Mouse (Mus musculus): ENCODE results near the gene Nr4a2. TPM values are rescaled to one million over a fixed set of nuclear protein-coding genes. Genes with fewer than 3 reads are reported as not detected.
A peak's percentile ranks its signal among the peaks of the same experiment; 100 is the strongest.

Gene Nr4a2
- polyA plus RNA-seq, 1 experiment from 2014 or later: 22.2 TPM

GRCm38 (mm10) chr2:57117201-57117951, 6.4 kb downstream of the Nr4a2 start:
- no peak for ATAC-seq (replicated peaks)
- Histone ChIP-seq H3K36me3 (no peaks in the 10 kb centered on the region), H3K9me3 (no peaks in the 10 kb centered on the region), H3K4me3 (peak overlapping the region; percentile 73), H3K27ac (replicated peaks) (peak overlapping the region; percentile 48), H3K4me2 (replicated peaks) (peak overlapping the region; percentile 100), H3K4me1 (peaks cover 30% of the 10 kb centered on the region), H3K27me3 (peaks cover 17% of the 10 kb centered on the region), H3K9ac (replicated peaks) (peak overlapping the region; percentile 62)
- WGBS: 3% methylated on average over 13 of the region's 13 CpGs

DNA sequence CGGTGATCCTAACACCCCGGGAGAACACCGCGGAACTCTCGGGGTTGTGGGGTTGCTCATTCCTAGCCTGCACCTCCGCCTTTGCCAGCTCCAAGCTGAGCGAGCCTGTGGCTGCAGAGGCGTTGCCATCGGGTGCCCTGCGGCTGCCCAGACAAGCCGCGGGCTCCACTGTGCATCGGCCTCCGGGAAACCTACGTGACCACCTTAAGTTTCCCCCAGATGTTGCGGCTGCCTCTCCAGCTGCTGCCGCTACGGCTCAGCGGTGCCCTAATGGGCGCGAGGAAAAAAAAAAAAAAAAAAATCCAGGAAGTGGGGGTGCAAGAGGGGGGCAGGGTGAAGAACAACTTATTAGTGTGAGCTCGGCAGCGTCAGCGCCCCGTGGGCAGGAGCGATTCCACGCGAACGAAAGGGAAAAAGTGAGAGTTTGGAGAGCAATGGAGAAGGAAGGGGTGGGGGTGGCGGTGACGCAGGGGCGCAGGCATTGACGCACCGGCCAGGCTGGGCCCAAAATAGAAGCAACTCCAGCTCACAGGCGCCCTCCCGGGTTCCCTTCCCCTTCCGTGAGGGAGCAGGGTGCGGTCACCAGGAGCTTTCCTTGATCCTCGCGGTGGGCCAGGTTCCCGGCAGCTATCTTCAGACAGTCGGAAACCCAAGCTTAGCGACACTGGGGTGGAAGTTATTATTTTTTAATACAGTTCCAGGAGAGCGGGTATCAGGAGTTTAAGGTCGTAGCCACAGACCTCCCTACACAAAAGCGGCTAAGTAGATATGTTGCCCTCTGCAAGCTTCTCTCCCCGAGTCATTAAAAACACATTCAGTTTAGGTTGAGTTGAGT, 7.2 kb downstream of the Nr4a2 start:
- Histone ChIP-seq H3K9ac (replicated peaks) (peak overlapping the region; percentile 62), H3K27me3 (peaks cover 25% of the 10 kb centered on the region), H3K4me2 (replicated peaks) (peak overlapping the region; percentile 100), H3K36me3 (no peaks in the 10 kb centered on the region), H3K27ac (replicated peaks) (peak overlapping the region; percentile 48), H3K4me1 (peaks cover 36% of the 10 kb centered on the region), H3K4me3 (peak overlapping the region; percentile 73), H3K9me3 (no peaks in the 10 kb centered on the region)
- under 1% methylated on average over 46 of the region's 47 CpGs for WGBS
- ATAC-seq (replicated peaks): peak; percentile 36

GRCm38 (mm10) chr2:57115864-57116365, 7.9 kb downstream of the Nr4a2 start:
- ATAC-seq (replicated peaks): peak; percentile 13; the same call in 1 of the 2 replicates
- 1% methylated on average over 24 of the region's 28 CpGs for WGBS
- Histone ChIP-seq H3K4me3 (peak overlapping the region; percentile 73), H3K9ac (replicated peaks) (peak overlapping the region; percentile 62), H3K27me3 (peaks cover 29% of the 10 kb centered on the region), H3K4me1 (peaks cover 42% of the 10 kb centered on the region), H3K4me2 (replicated peaks) (peak overlapping the region; percentile 100), H3K27ac (replicated peaks) (peak overlapping the region; percentile 48), H3K36me3 (no peaks in the 10 kb centered on the region), H3K9me3 (no peaks in the 10 kb centered on the region)

DNA sequence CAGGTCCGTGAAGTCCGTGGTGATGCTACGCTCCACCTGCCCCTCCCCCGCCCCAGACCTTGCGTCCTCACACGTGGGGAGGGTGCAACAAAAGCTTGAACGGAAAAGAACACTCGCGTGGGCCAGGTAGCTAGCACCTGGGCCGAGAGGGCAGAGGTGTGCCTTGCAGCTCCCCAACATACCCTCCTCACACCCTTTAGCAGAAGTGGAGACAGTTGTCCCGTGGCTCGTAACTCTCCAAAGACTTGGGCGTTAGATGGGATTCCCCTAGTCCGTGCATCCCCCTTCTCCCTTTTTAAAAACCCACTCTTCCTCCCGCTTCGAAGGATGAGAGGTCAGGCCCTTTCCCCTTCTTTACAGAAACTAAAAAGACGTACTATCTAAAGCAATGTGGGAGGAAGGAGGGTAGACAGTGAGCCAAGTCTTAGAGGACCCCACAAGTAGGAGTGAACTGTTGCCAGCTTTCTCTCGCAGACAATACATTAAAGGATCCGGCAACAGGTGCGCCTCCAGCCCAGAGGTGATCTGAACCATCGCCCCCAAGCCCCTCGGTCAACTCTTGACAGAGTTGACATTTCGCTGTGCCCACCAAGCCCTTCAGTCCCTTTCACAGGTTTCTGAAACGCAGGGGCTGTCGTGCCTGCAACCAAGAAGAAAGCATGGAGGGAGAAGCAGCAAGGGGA, 8.5 kb downstream of the Nr4a2 start:
- H3K9ac ChIP-seq (replicated peaks): peak overlapping the region; percentile 62
- H3K4me3 ChIP-seq: peak overlapping the region; percentile 73
- H3K36me3 ChIP-seq: no peaks in the 10 kb centered on the region
- peak overlapping the region; percentile 100 for H3K4me2 ChIP-seq (replicated peaks)
- ATAC-seq (replicated peaks): peak; percentile 24
- peaks cover 32% of the 10 kb centered on the region for H3K27me3 ChIP-seq
- peaks cover 43% of the 10 kb centered on the region for H3K4me1 ChIP-seq
- no peaks in the 10 kb centered on the region for H3K9me3 ChIP-seq
- H3K27ac ChIP-seq (replicated peaks): peak overlapping the region; percentile 65
- under 1% methylated on average over 25 of the region's 25 CpGs for WGBS

DNA sequence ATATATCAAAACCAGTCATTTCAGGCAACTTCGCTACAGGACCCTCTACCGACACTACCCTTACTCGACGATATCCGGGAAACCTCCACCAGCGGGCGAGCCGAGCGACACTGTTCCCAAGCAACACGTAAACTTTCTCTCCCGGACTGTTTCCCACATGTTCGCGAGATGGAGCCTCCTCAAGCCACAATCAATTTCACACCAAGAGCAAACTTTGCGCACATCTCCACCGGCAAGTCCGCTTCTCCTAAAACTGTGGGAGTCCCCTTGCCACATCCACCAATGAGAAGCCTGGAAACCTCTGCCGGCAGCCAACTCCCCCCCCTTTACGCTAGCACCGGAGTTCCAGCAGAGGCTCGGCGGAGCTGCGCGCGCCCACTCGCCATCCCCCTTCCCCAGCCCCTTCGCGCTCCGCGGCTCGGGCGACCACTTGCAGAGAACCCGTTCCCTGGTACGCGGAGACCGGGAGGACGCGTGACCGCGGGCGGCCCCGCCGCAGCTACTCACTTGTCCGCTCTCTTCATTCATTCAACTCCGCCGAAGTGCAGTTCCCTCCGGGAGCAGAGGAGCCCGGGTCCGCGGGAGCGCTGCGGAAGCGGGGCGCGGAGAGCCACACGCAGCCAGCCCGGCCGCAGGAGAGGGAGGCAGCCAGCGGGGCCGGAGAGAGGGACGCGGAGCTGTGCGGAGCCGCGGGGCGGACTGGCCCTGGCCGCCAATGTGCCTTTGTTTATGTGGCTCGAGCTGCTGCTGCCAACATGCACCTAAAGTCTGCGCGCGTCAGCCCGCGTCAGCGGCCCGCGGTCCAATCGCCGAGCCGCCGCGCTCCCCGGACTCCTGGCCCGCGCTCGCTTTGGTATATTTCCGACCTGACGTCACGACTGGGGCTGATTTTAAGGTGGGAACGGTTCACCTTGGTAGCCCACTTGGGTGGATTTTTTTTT, 9.3 kb downstream of the Nr4a2 start:
- Histone ChIP-seq H3K27me3 (peaks cover 40% of the 10 kb centered on the region), H3K9ac (replicated peaks) (peak overlapping the region; percentile 62), H3K9me3 (no peaks in the 10 kb centered on the region), H3K36me3 (no peaks in the 10 kb centered on the region), H3K4me1 (peaks cover 44% of the 10 kb centered on the region), H3K4me3 (peak overlapping the region; percentile 73), H3K4me2 (replicated peaks) (peak overlapping the region; percentile 100), H3K27ac (replicated peaks) (peak overlapping the region; percentile 65)
- WGBS: under 1% methylated on average over 88 of the region's 88 CpGs
- ATAC-seq (replicated peaks): peak; percentile 86

DNA sequence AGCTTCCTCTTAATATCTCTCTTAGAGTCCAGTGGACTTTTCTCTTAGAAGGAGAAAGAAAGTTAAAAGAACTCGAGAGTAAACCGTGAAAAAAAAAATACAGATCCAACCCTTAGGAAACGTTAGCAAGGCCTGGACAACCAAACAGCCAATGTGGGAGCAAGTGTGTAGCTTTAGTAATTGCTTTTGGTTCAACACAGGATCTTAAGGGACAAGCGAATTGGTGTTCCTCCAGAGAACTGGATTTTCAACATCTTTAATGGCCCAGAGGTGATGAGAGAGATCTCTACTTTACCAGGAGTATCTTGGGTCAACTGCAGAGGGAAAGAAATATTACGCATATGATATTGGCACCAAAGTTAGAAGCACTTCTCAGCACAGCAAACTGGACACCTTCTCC, 10.4 kb downstream of the Nr4a2 start:
- Histone ChIP-seq H3K36me3 (no peaks in the 10 kb centered on the region), H3K4me1 (peaks cover 48% of the 10 kb centered on the region), H3K9me3 (no peaks in the 10 kb centered on the region), H3K9ac (replicated peaks) (no peak overlapping the region), H3K4me2 (replicated peaks) (peak overlapping the region; percentile 100), H3K4me3 (peak overlapping the region; percentile 73), H3K27me3 (peaks cover 48% of the 10 kb centered on the region), H3K27ac (replicated peaks) (no peak overlapping the region)
- ATAC-seq (replicated peaks): no peak
- WGBS: 35% methylated on average over 5 of the region's 5 CpGs

- peak overlapping the region; percentile 73; the same call in 1 of the 2 replicates for H3K4me3 ChIP-seq
- no peak overlapping the region for H3K9ac ChIP-seq (replicated peaks)
- peak overlapping the region; percentile 7; the same call in 1 of the 2 replicates for H3K4me2 ChIP-seq (replicated peaks)
- peaks cover 48% of the 10 kb centered on the region for H3K4me1 ChIP-seq
- ATAC-seq (replicated peaks): no peak
- H3K27me3 ChIP-seq: peaks cover 53% of the 10 kb centered on the region
- WGBS: 52% methylated on average over 6 of the region's 6 CpGs
- H3K9me3 ChIP-seq: no peaks in the 10 kb centered on the region
- no peak overlapping the region for H3K27ac ChIP-seq (replicated peaks)
- H3K36me3 ChIP-seq: no peaks in the 10 kb centered on the region
Measured at GRCm38 (mm10) chr2:57112949-57113348, 10.9 kb downstream of the Nr4a2 start.

DNA sequence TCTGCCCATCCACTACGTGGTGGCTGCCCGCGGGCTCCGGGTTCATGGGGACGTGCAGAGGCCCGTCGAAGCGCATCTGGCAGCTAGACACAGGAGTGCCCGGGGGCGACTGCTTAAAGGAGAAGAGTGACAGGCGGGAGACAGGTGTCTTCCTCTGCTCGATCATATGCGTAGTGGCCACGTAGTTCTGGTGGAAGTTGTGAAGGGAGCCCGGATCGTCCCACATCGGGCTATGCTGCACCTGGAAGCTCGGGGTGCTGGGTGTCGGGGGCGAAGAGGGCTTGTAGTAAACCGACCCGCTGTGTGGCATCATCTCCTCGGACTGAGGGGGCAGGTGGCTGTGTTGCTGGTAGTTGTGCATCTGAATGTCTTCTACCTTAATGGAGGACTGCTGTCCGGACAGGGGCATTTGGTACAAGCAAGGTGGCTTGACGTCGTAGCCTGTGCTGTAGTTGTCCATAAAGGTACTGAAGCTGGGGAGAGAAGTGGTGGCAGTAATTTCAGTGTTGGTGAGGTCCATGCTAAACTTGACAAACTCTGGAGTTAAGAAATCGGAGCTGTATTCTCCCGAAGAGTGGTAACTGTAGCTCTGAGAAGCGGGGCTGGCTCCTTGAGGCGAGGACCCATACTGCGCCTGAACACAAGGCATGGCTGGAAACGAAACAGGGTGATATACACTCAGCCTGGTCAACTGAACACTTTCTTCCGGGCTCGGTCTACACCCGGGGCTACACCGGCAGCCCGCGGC, 11.8 kb downstream of the Nr4a2 start:
- Histone ChIP-seq H3K27me3 (peaks cover 58% of the 10 kb centered on the region), H3K4me3 (peak overlapping the region; percentile 17), H3K9me3 (no peaks in the 10 kb centered on the region), H3K4me2 (replicated peaks) (peak overlapping the region; percentile 33), H3K4me1 (peaks cover 40% of the 10 kb centered on the region), H3K36me3 (no peaks in the 10 kb centered on the region), H3K9ac (replicated peaks) (0 out of 2 replicates have a peak overlapping the region, but pooled peaks have one; percentile 1), H3K27ac (replicated peaks) (no peak overlapping the region)
- WGBS: 14% methylated on average over 38 of the region's 38 CpGs
- no peak for ATAC-seq (replicated peaks)

DNA sequence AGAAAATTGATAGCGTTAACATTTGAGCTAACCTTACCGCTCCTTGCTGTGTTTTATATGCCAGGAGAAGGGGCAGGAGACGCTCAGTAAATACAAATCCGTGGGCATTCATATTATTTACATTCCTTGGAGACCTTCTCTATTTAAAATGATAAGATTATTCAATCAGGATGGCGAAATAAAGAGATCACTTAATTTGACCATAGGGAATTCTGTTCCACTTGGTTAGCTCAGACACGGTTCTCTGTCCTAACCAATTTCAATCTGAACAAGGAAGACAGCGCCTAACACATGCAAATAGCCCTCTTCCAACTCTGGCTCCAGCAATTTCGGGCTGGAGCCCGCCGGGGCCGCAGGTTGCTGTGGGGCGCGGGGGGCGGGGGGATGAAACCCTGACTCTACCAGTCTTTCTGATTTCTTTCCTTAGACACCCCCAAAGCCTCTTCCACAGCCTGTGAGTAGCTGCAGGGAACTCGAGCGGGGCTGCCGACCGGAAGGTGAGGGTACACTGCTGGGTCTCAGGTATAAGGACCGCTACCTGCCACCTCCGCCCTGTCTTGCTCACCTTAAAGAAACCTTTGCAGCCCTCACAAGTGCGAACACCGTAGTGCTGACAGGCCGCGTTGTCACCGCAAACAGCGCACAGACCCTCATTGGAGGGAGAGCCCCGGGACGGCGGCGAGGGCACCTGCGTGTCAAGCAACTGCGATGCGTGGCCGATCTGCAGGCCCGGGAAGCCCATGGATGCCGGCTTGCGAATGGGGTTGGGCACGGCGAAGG, 12.6 kb downstream of the Nr4a2 start:
- Histone ChIP-seq H3K27me3 (peaks cover 59% of the 10 kb centered on the region), H3K4me2 (replicated peaks) (peak overlapping the region; percentile 33), H3K4me1 (peaks cover 33% of the 10 kb centered on the region), H3K36me3 (no peaks in the 10 kb centered on the region), H3K9ac (replicated peaks) (0 out of 2 replicates have a peak overlapping the region, but pooled peaks have one; percentile 1), H3K27ac (replicated peaks) (no peak overlapping the region), H3K9me3 (no peaks in the 10 kb centered on the region), H3K4me3 (peak overlapping the region; percentile 17)
- WGBS: 17% methylated on average over 39 of the region's 39 CpGs
- ATAC-seq (replicated peaks): no peak

DNA sequence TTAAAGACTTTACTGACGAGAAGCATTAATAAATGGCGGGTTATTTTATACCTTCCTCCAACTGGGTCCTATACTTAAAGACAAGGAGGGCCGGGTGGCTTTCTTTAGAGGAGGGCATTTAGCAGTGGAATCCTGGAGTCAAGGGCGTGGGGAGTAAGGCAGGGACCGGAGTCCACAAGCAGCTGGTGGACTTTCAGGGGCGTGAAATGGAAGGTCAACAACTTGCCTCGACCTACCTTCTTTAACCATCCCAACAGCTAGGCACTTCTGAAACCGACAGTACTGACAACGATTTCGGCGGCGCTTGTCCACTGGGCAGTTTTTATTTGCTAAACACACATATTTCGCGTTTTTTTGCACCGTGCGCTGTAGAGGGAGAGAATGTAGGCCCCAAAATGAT, 13.4 kb downstream of the Nr4a2 start:
- peaks cover 27% of the 10 kb centered on the region for H3K4me1 ChIP-seq
- no peaks in the 10 kb centered on the region for H3K36me3 ChIP-seq
- H3K27ac ChIP-seq (replicated peaks): no peak overlapping the region
- H3K4me3 ChIP-seq: no peak overlapping the region
- WGBS: 46% methylated on average over 16 of the region's 16 CpGs
- no peaks in the 10 kb centered on the region for H3K9me3 ChIP-seq
- ATAC-seq (replicated peaks): no peak
- H3K27me3 ChIP-seq: peaks cover 67% of the 10 kb centered on the region
- H3K4me2 ChIP-seq (replicated peaks): 0 out of 2 replicates have a peak overlapping the region, but pooled peaks have one; percentile 5
- no peak overlapping the region for H3K9ac ChIP-seq (replicated peaks)

All from forebrain, embryonic 15.5 days (tissue).